Mouse (Mus musculus) gastrocnemius, postnatal 25 days (tissue): ENCODE results near the gene Cop1. TPM values are rescaled to one million over a fixed set of nuclear protein-coding genes. Genes with fewer than 3 reads are reported as not detected.
A peak's percentile ranks its signal among the peaks of the same experiment; 100 is the strongest.
"Not testable (repeated sequence)": the region's sequence is repeated elsewhere in the genome, so short reads cannot be mapped to it uniquely, and the experiment has no call there.

Experiments used
- DNase-seq: peaks from one replicate; pipeline ENCODE4 v3.0.0; 2022
- long read RNA-seq, 2 experiments: library from polyadenylated mRNA; stranded (forward); transcript quantifications; one replicate each; pipeline ENCODE4 v2.0.0; 2021
- total RNA-seq, 2 experiments: library from RNA; stranded (reverse); gene quantifications; 1 replicate in 1 of 2; 2 replicates in 1 of 2; pipeline ENCODE4 v1.2.3; 2021

Cop1 gene
- total RNA-seq, result 100 to 1,000 TPM; 133 to 134 TPM
- long read RNA-seq, experiment 1, full-length matches to known transcripts, result 38 of 78 reads
- long read RNA-seq, experiment 1, partial matches to known transcripts, result 2 of 78 reads
- long read RNA-seq, experiment 1, other reads (novel, unspliced or antisense), result 38 of 78 reads
- long read RNA-seq, experiment 2, full-length matches to known transcripts, result 64 of 123 reads
- long read RNA-seq, experiment 2, partial matches to known transcripts, result 4 of 123 reads
- long read RNA-seq, experiment 2, other reads (novel, unspliced or antisense), result 55 of 123 reads

DNA sequence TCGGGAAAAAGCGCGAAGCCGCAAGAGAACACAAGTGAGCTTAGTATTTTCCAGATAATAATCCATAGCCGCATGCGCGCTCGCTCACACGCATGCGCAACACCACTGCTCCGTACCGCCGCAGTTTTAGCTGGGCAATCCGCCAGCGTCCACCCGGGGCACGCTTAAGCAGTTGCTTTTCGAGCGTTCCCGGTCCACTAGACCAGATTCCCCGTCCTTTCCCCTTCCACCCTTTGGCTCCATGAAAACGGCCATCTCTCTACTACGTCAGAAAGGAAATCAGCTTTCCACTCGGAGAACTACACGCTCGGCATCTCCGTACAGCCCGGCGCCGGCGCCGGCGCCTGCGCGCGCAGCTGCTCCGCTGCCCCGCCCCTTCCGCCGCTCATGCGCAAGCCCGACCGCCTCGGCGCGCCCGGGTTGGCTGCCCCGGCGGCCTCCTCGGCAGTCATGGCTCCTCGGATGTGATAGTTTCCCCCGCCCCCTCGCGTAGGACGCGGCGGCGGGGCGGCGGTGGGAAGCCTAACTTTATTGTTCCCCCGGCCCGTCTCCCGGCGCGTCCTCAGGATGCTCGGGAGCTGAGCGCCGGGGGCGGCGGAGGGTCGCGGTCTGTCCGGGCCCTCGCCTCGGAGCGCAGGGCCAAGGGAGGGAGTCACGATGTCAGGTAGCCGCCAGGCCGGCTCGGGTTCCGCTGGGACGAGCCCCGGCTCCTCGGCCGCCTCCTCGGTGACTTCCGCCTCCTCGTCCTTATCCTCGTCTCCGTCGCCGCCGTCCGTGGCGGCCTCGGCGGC is at the start of gene Cop1:
Cop1 (plus strand) TSS at position 540 of the 791 bp plus-strand sequence.
- peak; percentile 95 for DNase-seq

DNA sequence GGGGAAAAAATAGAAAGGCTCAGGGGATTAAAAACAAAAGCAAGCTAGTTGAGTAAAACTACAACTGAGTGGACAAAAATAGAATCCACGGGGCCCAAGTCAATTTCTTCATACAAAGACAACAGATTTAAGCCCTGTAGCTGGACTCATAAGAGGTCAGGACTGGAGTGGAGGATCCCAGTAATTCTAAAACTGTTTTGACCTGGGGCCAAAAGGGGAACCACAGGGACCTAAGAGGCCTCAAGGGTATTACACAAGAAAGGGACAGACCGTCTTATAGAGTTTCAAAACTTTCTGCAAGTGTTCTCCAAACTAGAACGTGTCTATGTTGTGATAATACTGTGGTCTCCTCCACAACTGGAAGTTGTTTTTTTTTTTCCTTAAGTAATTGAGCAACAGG is 45.4 kb upstream of the Cop1 start:
- DNase-seq, result no peak

GRCm38 (mm10) chr1:159198603-159199002 is 33.5 kb upstream of the Cop1 start:
- no peak for DNase-seq

GRCm38 (mm10) chr1:159199606-159200005 is 32.5 kb upstream of the Cop1 start:
- no peak for DNase-seq

DNA sequence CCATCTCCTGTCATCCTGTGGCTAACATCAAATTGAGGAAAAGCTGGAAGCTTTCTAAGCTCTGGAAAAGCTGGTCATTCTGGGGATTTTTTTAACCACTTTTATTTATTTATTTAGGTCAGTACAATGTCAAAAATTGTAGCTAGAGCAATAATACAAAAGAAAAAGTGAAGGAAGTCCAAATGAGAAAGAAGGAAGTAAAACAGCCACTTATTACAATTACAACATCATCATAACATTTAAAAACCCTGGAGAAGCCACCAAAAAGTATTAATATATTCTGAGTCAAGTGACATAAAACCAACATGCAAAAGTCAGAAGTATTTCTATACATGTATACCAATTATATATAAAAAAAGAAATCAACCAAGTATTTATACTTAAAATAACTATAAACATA is 30.9 kb upstream of the Cop1 start:
- DNase-seq, result no peak

- no peak for DNase-seq
Measured at GRCm38 (mm10) chr1:159211711-159212110, 20.4 kb upstream of the Cop1 start.

- no peak for DNase-seq
Measured at GRCm38 (mm10) chr1:159217437-159217836, 14.7 kb upstream of the Cop1 start.

GRCm38 (mm10) chr1:159222046-159222445 is 10.1 kb upstream of the Cop1 start:
- DNase-seq, result no peak

- DNase-seq, result no peak
Measured at GRCm38 (mm10) chr1:159225064-159225824, 6.9 kb upstream of the Cop1 start.

DNA sequence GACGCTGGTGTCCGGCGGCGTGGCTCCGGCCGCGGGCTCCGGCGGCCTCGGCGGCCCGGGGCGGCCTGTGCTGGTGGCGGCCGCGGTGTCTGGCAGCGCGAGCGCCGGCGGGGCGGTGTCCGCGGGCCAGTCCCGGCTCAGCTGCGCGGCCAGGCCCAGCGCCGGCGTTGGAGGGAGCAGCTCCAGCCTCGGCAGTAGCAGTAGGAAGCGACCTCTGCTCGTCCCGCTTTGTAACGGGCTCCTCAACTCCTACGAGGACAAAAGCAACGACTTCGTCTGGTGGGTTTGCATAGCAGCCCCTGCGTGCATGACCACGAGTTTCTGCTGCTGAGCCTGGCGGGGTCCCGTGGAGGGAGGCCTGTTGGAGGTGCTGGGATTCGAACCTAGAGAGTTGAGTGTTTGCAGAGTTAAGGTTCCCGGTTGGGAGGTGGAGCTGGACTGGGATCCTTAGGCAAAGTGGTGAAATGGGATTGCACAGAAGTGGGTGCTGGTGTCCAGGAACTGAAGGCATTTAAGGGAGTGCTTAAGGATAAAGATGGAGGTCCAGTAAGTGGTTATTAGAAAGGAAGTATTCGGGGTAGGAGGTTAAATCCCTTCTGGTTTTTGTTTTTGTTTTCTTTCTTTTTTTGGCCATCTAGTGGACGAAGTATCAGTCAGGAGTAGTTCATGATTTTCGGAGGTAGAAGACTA is 597 bp downstream of the Cop1 start:
- not testable (repeated sequence) for DNase-seq

- DNase-seq, result no peak
Measured at GRCm38 (mm10) chr1:159233426-159233825, 1.3 kb downstream of the Cop1 start.

- no peak for DNase-seq
Measured at GRCm38 (mm10) chr1:159234496-159234895, 2.4 kb downstream of the Cop1 start.

DNA sequence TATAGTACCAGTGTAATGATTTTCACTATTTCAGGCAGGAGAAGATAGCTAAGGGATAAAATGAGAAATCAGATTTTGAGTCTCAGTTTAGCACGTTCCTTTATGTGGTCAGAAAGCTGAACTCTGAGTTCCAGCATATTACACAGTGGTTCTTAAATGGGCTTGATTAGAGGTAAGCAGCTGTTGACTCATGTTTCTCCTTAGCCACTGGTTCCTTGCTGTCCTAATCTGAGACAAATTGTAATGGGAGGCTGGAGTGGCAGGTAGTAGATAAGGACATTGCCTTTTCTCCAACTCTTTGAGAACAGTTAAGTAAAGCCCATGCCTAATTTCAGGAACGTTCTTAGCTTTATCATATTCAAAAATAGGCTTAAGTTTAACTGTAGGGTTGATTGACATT is 3.6 kb downstream of the Cop1 start:
- no peak for DNase-seq

GRCm38 (mm10) chr1:159238147-159238546 is 6.0 kb downstream of the Cop1 start:
- no peak for DNase-seq

- DNase-seq, result no peak
Measured at GRCm38 (mm10) chr1:159250320-159250719, 18.2 kb downstream of the Cop1 start.

GRCm38 (mm10) chr1:159253078-159253477 is 21.0 kb downstream of the Cop1 start:
- no peak for DNase-seq

- DNase-seq, result no peak
Measured at GRCm38 (mm10) chr1:159254906-159255685, 23.0 kb downstream of the Cop1 start.

DNA sequence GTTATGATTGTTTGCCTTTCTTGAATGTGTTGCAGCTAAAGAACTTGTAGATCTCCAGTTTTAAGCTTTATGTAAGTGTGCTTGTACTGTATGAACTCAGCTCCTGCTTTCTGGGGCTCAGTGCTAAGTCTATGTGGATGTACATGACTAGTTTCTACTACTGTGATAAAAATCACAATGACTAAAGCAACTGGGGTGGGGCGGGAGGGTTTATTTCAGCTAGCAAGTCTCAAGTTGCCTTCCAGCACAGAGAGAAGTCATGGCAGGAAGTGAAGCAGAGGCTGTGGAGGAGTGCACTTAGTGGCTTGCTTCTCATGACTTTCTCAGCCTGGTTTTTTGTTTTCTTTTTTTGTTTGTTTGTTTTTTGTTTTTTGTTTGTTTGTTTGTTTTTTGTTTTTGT is 24.4 kb downstream of the Cop1 start:
- DNase-seq, result no peak

DNA sequence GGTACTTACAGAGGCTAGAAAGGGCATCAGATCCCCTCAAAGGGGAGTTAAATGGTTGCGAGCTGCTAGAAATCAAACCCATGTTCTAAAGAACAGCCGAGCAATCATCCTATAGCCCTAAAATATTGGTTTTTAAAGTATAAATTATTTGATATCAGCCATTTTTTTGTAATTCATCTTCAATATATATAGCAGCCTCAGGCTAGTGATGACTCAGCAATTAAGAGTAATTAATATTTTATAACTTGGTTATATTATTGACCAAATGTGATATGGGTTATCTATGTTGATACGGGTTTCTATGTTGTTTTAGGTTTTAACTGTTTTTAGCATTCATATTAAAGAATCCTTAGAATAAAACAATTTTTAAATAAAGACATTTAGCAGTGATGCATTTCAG is 31.7 kb downstream of the Cop1 start:
- DNase-seq, result no peak

DNA sequence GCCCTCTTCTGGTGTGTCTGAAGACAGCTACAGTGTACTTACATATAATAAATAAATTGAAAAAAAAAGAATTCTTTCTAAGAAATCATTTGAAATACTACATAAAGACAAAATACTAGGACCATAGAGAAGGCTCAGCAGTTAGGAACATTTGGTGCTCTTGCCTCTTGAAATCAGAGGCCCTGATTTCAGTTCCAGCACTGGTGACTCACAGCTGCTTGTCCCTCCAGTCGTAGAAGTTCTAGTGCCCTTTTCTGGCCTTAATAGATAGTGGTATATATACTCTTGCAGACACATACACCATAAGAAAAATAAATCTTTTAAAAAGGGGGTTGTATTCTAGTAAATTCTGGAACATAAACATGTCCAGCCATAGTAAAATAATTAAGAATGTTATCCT is 48.0 kb downstream of the Cop1 start:
- no peak for DNase-seq

GRCm38 (mm10) chr1:159281861-159282260 is 49.7 kb downstream of the Cop1 start:
- no peak for DNase-seq

- no peak for DNase-seq
Measured at GRCm38 (mm10) chr1:159286833-159287232, 54.7 kb downstream of the Cop1 start.
